Mouse (Mus musculus) heart, adult 2 months (tissue): Measurements from ENCODE around the gene Gm10192. TPM values are rescaled to one million over a fixed set of nuclear protein-coding genes. Genes with fewer than 3 reads are reported as not detected.

Experiments used
- DNase-seq, 2 experiments: peaks; one replicate each; pipeline ENCODE4 v3.0.0; 2021
- H3K27ac ChIP-seq: fragments of 200-600 bp; 2 replicates; pipeline ENCODE4 v1.8.1; 2022
- H3K27me3 ChIP-seq: fragments of 200-500 bp; 2 replicates; pipeline ENCODE4 v1.6.1; 2012; ENCODE audit warnings: mild to moderate bottlenecking, low read length, inconsistent platforms, mixed read lengths; ENCODE audit not compliant: control insufficient read depth, insufficient read depth
- H3K36me3 ChIP-seq: fragments of 200-500 bp; 2 replicates; pipeline ENCODE4 v1.6.1; 2012; ENCODE audit warnings: low read length, inconsistent platforms; ENCODE audit not compliant: control insufficient read depth, insufficient read depth
- H3K4me1 ChIP-seq: fragments of 200-500 bp; 2 replicates; pipeline ENCODE4 v1.6.1; 2011; ENCODE audit warnings: low read length; ENCODE audit not compliant: control insufficient read depth, insufficient read depth
- H3K4me3 ChIP-seq: fragments of 200-600 bp; 2 replicates; pipeline ENCODE4 v1.8.1; 2022
- H3K79me2 ChIP-seq: fragments of 200-500 bp; replicated peaks from 2 replicates; pipeline ENCODE4 v1.6.1; 2012; ENCODE audit warnings: mild to moderate bottlenecking, inconsistent platforms, low read length, moderate library complexity, mixed read lengths; ENCODE audit not compliant: control insufficient read depth, insufficient read depth
- H3K9ac ChIP-seq: fragments of 200-500 bp; 2 replicates; pipeline ENCODE4 v1.6.1; 2012; ENCODE audit warnings: low read depth, mild to moderate bottlenecking, control low read depth, inconsistent platforms, low read length, mixed read lengths
- CTCF ChIP-seq: fragments of 200-600 bp; IDR thresholded peaks from 2 replicates; pipeline ENCODE4 v1.8.1; 2022; ENCODE audit warnings: antibody characterized with exemption, mild to moderate bottlenecking, moderate library complexity
- EP300 ChIP-seq: fragments of 200-500 bp; IDR thresholded peaks from 2 replicates; pipeline ENCODE4 v1.6.1; 2011; ENCODE audit warnings: low read depth, low read length, control low read depth; ENCODE audit not compliant: insufficient read depth
- POLR2A ChIP-seq: fragments of 200-500 bp; IDR thresholded peaks from 2 replicates; pipeline ENCODE4 v1.6.1; 2011; ENCODE audit warnings: mild to moderate bottlenecking, low read depth, low read length, control low read depth; ENCODE audit not compliant: insufficient read depth
- WGBS: fragments of 180-500 bp; shearing (Covaris S2); methylation state at CpG from one replicate; pipeline ENCODE4 v1.1.7; 2018; 5-methylcytosine and 5-hydroxymethylcytosine counted together
- intact Hi-C: fragments of 180-260 bp; cut with DNase I; formaldehyde crosslinking; loops from one replicate; pipeline ENCODE4 v1.15.1; 2025
- polyA plus RNA-seq: library from polyadenylated mRNA; depleted of rRNA; stranded (reverse); fragments of >200 nt; gene quantifications from 2 replicates; pipeline ENCODE4 v1.2.3, GENCODE M21; 2012
- total RNA-seq, 2 experiments: library from RNA; stranded (reverse); gene quantifications; 2 replicates each; pipeline ENCODE4 v1.2.3; 2021

Gm10192 gene
- total and polyA plus RNA-seq, 3 experiments, result not detected

GRCm38 (mm10) chr4:97142484-97142883 is 40.5 kb downstream of the Gm10192 start:
- no peak for DNase-seq
- H3K4me1 ChIP-seq, result no peaks in the 10 kb centered on the region
- intact Hi-C loops, result no loop called here
- no peaks in the 10 kb centered on the region; the same call in 1 of the 2 replicates for H3K36me3 ChIP-seq
- H3K27me3 ChIP-seq, result no peaks in the 10 kb centered on the region
- H3K27ac ChIP-seq, result no peak overlapping the region
- H3K79me2 ChIP-seq, result no peaks in the 10 kb centered on the region
- no peak overlapping the region for H3K4me3 ChIP-seq
- H3K9ac ChIP-seq, result no peak overlapping the region
- 95% methylated on average over 2 of the region's 2 CpGs for WGBS
- TF ChIP-seq POLR2A (no peak), CTCF (no peak), EP300 (no peak)
